Mouse (Mus musculus): ENCODE measurements around the gene Eepd1. TPM values are rescaled to one million over a fixed set of nuclear protein-coding genes. Genes with fewer than 3 reads are reported as not detected.

Eepd1 gene
- total and polyA plus RNA-seq, 3 experiments: 0.05 TPM; not detected in 2

GRCm38 (mm10) chr9:25510572-25510971 is 29.2 kb downstream of the Eepd1 start:
- no peaks in the 10 kb centered on the region for H3K9me3 ChIP-seq (replicated peaks)
- ATAC-seq (ENCODE audit: extremely low read depth, insufficient number of reproducible peaks, low FRiP score, poor library complexity, severe bottlenecking): no peak
- no peaks in the 10 kb centered on the region for H3K27me3 ChIP-seq (ENCODE audit: insufficient read depth, low read length)
- no peak overlapping the region for H3K4me3 ChIP-seq (ENCODE audit: low read depth, low read length)
- H3K4me1 ChIP-seq (ENCODE audit: insufficient read depth, low read depth, low read length): no peaks in the 10 kb centered on the region
- TF ChIP-seq TAL1 (conservative IDR thresholded peaks at IDR 0.05; ENCODE audit: low read depth, low read length) (no peak), GATA2 (IDR thresholded peaks at IDR 0.05; ENCODE audit: borderline replicate concordance, low read depth, low read length) (no peak), GATA1 (IDR thresholded peaks at IDR 0.05; ENCODE audit: borderline replicate concordance, low read length) (no peak), CTCF (IDR thresholded peaks at IDR 0.05; ENCODE audit: low read depth, low read length) (no peak), POLR2AphosphoS5 (IDR thresholded peaks at IDR 0.05; ENCODE audit: insufficient replicate concordance, low read depth, low read length) (no peak)
- H3K36me3 ChIP-seq (replicated peaks): no peaks in the 10 kb centered on the region
- no peak for DNase-seq (ENCODE audit: low spot score)

- TF ChIP-seq TAL1 (conservative IDR thresholded peaks at IDR 0.05; ENCODE audit: low read depth, low read length) (no peak), GATA1 (IDR thresholded peaks at IDR 0.05; ENCODE audit: borderline replicate concordance, low read length) (no peak), GATA2 (IDR thresholded peaks at IDR 0.05; ENCODE audit: borderline replicate concordance, low read depth, low read length) (no peak), CTCF (IDR thresholded peaks at IDR 0.05; ENCODE audit: low read depth, low read length) (no peak)
- ATAC-seq (ENCODE audit: extremely low read depth, insufficient number of reproducible peaks, low FRiP score, poor library complexity, severe bottlenecking) (no peak), DNase-seq (ENCODE audit: low spot score) (no peak)
- Histone ChIP-seq H3K4me1 (ENCODE audit: insufficient read depth, low read depth, low read length) (no peaks in the 10 kb centered on the region), H3K4me3 (ENCODE audit: low read depth, low read length) (no peak overlapping the region), H3K27me3 (ENCODE audit: insufficient read depth, low read length) (no peaks in the 10 kb centered on the region), H3K36me3 (replicated peaks) (no peaks in the 10 kb centered on the region), H3K9me3 (replicated peaks) (no peaks in the 10 kb centered on the region)
Measured at GRCm38 (mm10) chr9:25513050-25513449, 31.7 kb downstream of the Eepd1 start.

GRCm38 (mm10) chr9:25513556-25513955 is 32.2 kb downstream of the Eepd1 start:
- no peaks in the 10 kb centered on the region for H3K4me1 ChIP-seq (ENCODE audit: insufficient read depth, low read depth, low read length)
- H3K36me3 ChIP-seq (replicated peaks): no peaks in the 10 kb centered on the region
- ATAC-seq (ENCODE audit: extremely low read depth, insufficient number of reproducible peaks, low FRiP score, poor library complexity, severe bottlenecking) (no peak), DNase-seq (ENCODE audit: low spot score) (no peak)
- H3K9me3 ChIP-seq (replicated peaks): no peaks in the 10 kb centered on the region
- H3K27me3 ChIP-seq (ENCODE audit: insufficient read depth, low read length): no peaks in the 10 kb centered on the region
- no peak overlapping the region for H3K4me3 ChIP-seq (ENCODE audit: low read depth, low read length)
- no peak for TF ChIP-seq GATA2 (IDR thresholded peaks at IDR 0.05; ENCODE audit: borderline replicate concordance, low read depth, low read length)
- TF ChIP-seq TAL1 (conservative IDR thresholded peaks at IDR 0.05; ENCODE audit: low read depth, low read length): no peak
- TF ChIP-seq GATA1 (IDR thresholded peaks at IDR 0.05; ENCODE audit: borderline replicate concordance, low read length): no peak
- TF ChIP-seq CTCF (IDR thresholded peaks at IDR 0.05; ENCODE audit: low read depth, low read length): no peak
- no peak for TF ChIP-seq POLR2AphosphoS5 (IDR thresholded peaks at IDR 0.05; ENCODE audit: insufficient replicate concordance, low read depth, low read length)

- no peak for ATAC-seq (ENCODE audit: extremely low read depth, insufficient number of reproducible peaks, low FRiP score, poor library complexity, severe bottlenecking)
Measured at GRCm38 (mm10) chr9:25516640-25517039, 35.3 kb downstream of the Eepd1 start.

GRCm38 (mm10) chr9:25517982-25518381 is 36.6 kb downstream of the Eepd1 start:
- Histone ChIP-seq H3K36me3 (replicated peaks) (no peaks in the 10 kb centered on the region), H3K9me3 (replicated peaks) (no peaks in the 10 kb centered on the region), H3K27me3 (ENCODE audit: insufficient read depth, low read length) (no peaks in the 10 kb centered on the region; the same call in 1 of the 2 replicates), H3K4me3 (ENCODE audit: low read depth, low read length) (no peak overlapping the region), H3K4me1 (ENCODE audit: insufficient read depth, low read depth, low read length) (no peaks in the 10 kb centered on the region)
- TF ChIP-seq POLR2AphosphoS5 (IDR thresholded peaks at IDR 0.05; ENCODE audit: insufficient replicate concordance, low read depth, low read length) (no peak), CTCF (IDR thresholded peaks at IDR 0.05; ENCODE audit: low read depth, low read length) (no peak), GATA1 (IDR thresholded peaks at IDR 0.05; ENCODE audit: borderline replicate concordance, low read length) (no peak), TAL1 (conservative IDR thresholded peaks at IDR 0.05; ENCODE audit: low read depth, low read length) (no peak), GATA2 (IDR thresholded peaks at IDR 0.05; ENCODE audit: borderline replicate concordance, low read depth, low read length) (no peak)
- no peak for DNase-seq (ENCODE audit: low spot score)
- no peak for ATAC-seq (ENCODE audit: extremely low read depth, insufficient number of reproducible peaks, low FRiP score, poor library complexity, severe bottlenecking)

More at GRCm38 (mm10) chr9:25516640-25517039, 35.3 kb downstream of the Eepd1 start:
- TF ChIP-seq POLR2AphosphoS5 (IDR thresholded peaks at IDR 0.05; ENCODE audit: insufficient replicate concordance, low read depth, low read length) (no peak), CTCF (IDR thresholded peaks at IDR 0.05; ENCODE audit: low read depth, low read length) (no peak), GATA1 (IDR thresholded peaks at IDR 0.05; ENCODE audit: borderline replicate concordance, low read length) (no peak), GATA2 (IDR thresholded peaks at IDR 0.05; ENCODE audit: borderline replicate concordance, low read depth, low read length) (no peak), TAL1 (conservative IDR thresholded peaks at IDR 0.05; ENCODE audit: low read depth, low read length) (no peak)
- Histone ChIP-seq H3K9me3 (replicated peaks) (no peaks in the 10 kb centered on the region), H3K4me1 (ENCODE audit: insufficient read depth, low read depth, low read length) (no peaks in the 10 kb centered on the region), H3K4me3 (ENCODE audit: low read depth, low read length) (no peak overlapping the region), H3K27me3 (ENCODE audit: insufficient read depth, low read length) (no peaks in the 10 kb centered on the region; the same call in 1 of the 2 replicates), H3K36me3 (replicated peaks) (no peaks in the 10 kb centered on the region)
- no peak for DNase-seq (ENCODE audit: low spot score)

- Histone ChIP-seq H3K9me3 (replicated peaks) (no peaks in the 10 kb centered on the region), H3K4me3 (ENCODE audit: low read depth, low read length) (no peak overlapping the region), H3K27me3 (ENCODE audit: insufficient read depth, low read length) (no peaks in the 10 kb centered on the region; the same call in 1 of the 2 replicates), H3K4me1 (ENCODE audit: insufficient read depth, low read depth, low read length) (no peaks in the 10 kb centered on the region), H3K36me3 (replicated peaks) (no peaks in the 10 kb centered on the region)
- ATAC-seq (ENCODE audit: extremely low read depth, insufficient number of reproducible peaks, low FRiP score, poor library complexity, severe bottlenecking) (no peak), DNase-seq (ENCODE audit: low spot score) (no peak)
- TF ChIP-seq GATA1 (IDR thresholded peaks at IDR 0.05; ENCODE audit: borderline replicate concordance, low read length) (no peak), POLR2AphosphoS5 (IDR thresholded peaks at IDR 0.05; ENCODE audit: insufficient replicate concordance, low read depth, low read length) (no peak), GATA2 (IDR thresholded peaks at IDR 0.05; ENCODE audit: borderline replicate concordance, low read depth, low read length) (no peak)
Measured at GRCm38 (mm10) chr9:25519193-25519592, 37.8 kb downstream of the Eepd1 start.
